Mouse (Mus musculus) CD8-positive naive resting alpha-beta T cell, adult 2 months (primary cell): Measurements from ENCODE around the gene Dgat2.

Experiments
- DNase-seq, 2 experiments: peaks; one replicate each; pipeline ENCODE4 v3.0.0; 2022; ENCODE audit warnings: low read depth in 2 of 2, low spot score in 2 of 2

Gene Dgat2

GRCm38 (mm10) chr7:99140511-99140910 lies 42.0 kb downstream of the Dgat2 start:
- no peak for DNase-seq

- DNase-seq: no peak
These were observed 42.6 kb downstream of the Dgat2 start for GRCm38 (mm10) chr7:99139841-99140491.

DNA sequence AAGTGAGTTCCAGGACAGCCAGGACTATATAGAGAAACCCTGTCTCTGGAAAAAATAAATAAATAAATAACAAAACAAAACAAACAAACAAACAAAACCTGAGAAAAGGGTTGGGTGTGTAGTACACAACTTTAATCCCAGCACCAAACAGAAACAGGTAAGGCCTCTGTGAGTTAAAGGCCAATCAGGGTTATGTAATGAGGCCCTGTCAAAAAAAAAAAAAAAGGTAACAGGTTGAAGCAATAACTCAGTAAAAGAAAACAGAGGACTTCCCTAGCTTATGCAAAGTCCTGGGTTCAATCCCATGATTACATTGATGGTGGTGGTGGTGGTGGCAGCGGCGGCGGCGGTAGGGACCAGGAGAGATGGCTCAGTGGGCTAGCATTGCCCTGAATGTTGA lies 45.0 kb downstream of the Dgat2 start:
- no peak for DNase-seq

DNA sequence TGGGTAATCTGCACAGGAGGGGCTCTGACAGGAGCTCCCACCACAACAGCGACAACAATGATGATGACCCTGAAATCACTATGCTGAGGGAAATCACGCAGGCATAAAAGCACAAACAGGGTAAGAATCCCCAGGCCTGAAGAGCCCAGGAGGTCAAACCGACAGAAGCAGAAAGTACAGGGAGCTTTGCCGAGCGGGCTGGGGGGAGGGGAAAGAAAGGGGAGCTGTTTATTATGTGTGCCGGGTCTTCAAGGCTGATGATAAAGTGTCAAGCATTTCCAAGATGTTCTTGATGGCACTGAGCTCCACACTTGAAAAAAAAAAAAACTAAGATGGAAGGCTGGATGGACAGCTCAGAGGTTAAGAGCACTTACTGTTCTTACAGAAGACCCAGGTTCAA lies 45.7 kb downstream of the Dgat2 start:
- no peak for DNase-seq

DNA sequence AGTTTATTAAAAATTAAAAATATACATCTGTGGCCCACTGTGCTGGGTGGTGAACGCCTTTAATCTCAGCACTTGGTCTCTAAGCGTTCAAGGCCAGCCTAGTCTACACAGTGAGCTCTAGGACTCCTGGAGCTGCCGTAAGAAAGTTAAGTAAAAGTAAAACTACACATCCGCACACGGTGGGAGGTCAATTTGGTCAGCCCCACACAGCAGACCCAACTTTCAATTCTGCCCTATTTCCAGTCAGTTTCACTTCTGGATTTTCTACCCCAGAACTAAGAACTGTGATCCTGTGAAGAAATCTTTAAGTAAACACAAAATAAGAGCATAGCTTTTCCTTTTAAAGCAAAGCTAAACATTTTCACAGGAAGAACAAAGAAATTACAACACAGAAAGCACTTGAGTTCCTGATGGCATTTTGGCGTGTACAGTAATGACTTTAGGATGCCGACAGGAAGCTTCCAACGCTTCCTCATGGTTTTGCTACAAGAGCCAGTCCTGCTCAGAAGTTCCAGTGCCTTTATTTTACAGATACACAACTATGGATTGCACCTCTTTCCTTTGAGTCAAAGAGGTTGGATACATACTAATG lies 48.6 kb downstream of the Dgat2 start:
- DNase-seq: no peak

DNA sequence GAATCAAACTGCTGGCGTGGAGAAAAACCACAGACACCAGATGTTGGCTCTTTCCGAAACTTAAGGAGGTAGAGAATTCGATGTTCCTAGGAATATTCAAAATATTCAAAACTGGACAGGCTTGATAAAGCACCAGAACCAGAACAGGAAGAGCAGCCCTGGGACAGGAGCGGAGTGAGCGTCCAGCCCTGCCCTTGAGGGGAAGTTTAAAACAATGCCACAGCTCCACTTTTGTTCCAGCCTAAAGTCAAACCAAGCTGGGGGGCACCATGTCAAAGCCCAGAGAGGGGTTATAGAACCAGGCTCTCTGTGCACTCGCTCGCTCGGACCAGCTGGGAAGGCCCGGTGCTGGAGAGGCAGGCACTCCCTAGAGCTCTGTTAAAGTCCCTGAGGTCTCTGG lies 49.9 kb downstream of the Dgat2 start:
- no peak for DNase-seq

GRCm38 (mm10) chr7:99131819-99132353 lies 50.6 kb downstream of the Dgat2 start:
- DNase-seq: no peak

DNA sequence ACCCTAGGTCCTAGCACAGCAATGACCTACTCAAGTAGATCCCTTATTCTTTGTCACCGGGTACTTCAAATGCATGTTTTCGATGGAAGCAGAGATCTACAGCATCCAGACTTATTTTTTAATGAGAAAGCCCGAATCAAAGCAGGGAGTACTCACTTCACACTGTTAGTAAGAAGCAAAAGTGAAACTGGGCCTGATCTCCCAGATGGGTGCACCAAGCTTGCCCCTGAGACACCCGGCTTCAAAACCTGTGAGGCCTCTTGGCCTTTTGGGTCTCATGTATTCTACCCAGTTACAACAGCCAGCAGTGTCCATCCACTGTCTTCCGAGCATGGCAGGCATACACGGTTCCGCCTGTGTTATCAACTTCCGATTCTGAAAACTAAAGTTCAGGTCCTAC lies 53.6 kb downstream of the Dgat2 start:
- no peak for DNase-seq

DNA sequence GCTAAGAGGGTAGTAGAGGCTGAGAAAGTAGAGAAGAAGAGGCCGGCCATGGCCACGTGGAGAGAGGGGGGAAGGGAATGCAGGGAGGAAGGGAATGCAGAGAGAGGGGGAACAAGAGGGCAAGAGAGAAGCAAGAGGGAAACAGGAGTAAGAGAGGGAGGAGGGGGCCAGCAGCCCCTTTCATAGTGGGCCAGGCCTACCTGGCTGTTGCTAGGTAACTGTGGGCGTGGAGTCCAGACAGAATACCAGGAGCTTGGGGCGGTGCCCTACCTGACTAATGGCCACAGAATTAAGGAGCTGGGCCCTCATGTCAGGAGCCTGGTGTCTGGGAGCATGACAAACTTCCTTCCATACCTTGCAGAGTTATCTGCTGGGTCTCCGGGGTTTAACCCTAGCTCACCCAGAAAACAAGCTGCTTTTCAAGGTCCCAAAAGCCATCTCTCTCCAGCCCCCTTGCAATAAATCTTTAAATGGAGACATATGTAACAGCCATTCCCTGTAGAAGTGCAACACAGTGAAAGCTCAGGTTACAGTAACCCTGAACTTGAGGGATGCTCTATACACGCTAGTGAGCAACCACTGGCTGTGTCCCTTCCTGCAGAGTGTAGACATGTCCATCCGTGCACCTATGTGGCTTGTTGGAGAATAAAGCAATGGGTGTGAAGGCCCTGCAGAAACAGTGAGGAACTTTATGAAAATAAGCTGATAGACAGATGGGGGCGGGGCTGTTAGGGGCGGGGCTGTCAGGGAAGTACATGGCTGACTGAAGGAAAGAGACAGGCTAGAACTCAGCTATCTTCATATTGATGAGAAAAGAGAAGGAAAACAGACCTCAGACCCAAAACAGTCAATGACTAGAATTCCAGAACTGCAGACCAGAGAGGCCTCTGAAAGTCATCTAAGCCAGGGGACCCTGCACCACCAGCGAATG lies 54.2 kb downstream of the Dgat2 start:
- no peak for DNase-seq

GRCm38 (mm10) chr7:99126057-99126456 lies 56.5 kb downstream of the Dgat2 start:
- DNase-seq: no peak

DNA sequence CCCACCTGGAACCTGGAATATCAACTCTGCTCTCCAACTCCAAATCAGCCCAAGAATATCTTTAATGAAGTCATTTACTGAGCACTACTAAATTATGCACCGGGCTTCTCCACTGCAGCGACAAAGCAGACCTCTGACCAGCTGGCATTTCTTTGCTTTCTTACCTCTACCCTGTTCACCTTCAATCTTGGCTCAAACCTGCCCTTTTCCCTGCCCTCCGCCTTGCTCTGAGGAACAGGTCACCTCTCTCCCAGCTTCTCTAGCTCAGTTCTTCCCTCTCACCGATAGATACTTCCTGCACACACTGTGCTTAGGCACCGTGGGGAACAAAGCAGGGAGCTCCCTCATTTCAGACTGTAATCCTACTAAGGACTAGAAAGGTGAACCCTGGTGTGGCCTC lies 59.9 kb downstream of the Dgat2 start:
- DNase-seq: no peak

DNA sequence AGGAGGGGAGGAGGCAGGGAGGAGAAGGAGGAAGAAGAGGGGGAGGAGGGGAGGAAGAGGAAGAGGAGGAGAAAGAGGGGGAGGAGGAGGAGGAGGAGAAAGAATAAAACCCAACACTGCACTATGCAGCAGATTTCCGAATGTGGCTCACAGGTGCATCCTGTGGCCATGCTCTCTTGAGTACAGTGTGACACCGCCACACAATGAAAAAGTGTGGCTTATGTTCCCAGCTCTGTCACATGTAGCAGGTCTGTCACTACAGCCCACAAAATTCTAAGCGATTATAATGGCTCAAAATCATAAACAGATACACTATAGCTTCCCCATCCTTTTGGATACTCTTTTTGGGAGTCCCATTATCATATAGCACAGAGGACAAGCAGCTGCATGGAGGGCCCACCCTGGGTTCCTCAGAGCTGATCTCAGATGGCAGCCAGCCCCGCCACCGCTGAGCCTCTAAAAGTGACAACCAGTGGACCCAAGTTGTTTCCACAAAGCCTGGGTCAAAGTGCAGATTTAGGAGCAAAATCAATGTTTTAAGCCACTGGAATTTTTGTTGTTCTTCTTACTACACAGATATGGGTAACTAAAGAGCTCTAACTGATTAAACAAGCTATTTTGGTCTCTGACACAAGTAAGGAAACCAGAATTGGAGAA lies 61.5 kb downstream of the Dgat2 start:
- no peak for DNase-seq

GRCm38 (mm10) chr7:99120082-99120481 lies 62.4 kb downstream of the Dgat2 start:
- DNase-seq: no peak

DNA sequence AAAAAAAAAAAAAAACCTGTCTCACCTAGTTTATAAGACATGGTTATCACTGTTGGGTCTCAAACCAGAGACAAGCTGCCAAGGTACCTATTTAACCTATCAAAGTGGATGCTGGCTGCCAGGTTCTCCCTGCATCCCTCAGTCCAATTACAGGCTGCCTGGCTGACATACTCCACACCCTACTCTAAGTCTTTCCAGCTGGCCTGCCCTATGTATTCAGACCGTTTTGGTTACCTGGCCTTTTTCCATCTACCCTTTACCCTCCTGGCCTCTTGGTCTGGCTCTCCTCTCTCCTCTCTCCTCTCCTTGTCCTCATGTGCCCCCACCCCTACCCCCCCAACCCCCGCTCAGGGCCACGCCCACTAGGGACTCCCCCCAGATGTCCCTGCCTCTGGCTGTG lies 65.7 kb downstream of the Dgat2 start:
- DNase-seq: no peak

DNA sequence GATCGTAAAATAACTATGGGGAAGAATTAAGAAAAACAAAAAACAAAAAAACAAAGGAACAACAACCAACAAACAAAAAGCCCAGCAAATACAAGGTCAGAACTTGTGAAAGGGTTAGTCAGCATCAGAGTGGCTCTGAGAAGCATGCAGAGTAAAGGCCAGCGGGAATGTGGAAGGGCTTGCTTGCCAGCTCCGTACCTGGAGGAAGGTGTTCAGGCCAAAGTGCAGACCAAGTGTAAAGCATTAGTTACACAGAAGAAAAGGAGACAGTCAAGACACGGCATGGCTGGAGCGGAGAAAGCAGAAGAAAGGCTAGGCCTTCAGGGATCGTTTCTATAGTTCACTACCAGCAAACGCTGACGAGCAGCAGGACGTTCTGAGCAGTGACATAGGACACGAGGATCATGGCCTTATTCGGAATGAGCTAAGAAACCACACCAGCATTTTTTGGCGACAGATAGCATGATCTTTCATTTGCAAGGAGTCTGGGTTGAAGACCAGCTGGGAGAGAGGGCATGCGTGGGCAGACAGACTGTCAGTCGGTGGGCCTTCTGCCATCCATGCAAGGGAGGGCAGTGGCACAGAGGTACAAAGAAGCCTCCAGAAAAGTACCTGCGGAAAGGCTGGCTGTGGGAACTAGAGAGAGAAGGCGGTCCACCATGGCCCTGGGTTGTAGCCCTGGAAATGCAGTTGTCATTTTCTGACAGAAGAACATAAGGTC lies 68.4 kb downstream of the Dgat2 start:
- DNase-seq: no peak

- peak in 1 of 2 experiments; percentile 48 for DNase-seq
These were observed 75.0 kb downstream of the Dgat2 start for GRCm38 (mm10) chr7:99107566-99107965.

- no peak for DNase-seq
These were observed 75.7 kb downstream of the Dgat2 start for GRCm38 (mm10) chr7:99106714-99107270.
